Mouse (Mus musculus) myocyte (in vitro differentiated cells): Measurements from ENCODE around the gene Tspan7.

ENCODE experiments used
- CEBPB ChIP-seq: IDR thresholded peaks from 2 replicates; pipeline ENCODE4 v1.6.1; 2011; ENCODE audit warnings: mild to moderate bottlenecking, moderate library complexity; ENCODE audit not compliant: poor library complexity, insufficient read depth, severe bottlenecking
- MAX ChIP-seq: IDR thresholded peaks from one replicate; pipeline ENCODE4 v1.6.1; 2011; ENCODE audit warnings: low read depth, mild to moderate bottlenecking, control low read depth
- MYOD1 ChIP-seq, 3 experiments: IDR thresholded peaks; one replicate each; pipeline ENCODE4 v1.6.1; 2011; ENCODE audit warnings: control low read depth in 2 of 3, low read depth in 2 of 3, mild to moderate bottlenecking in 2 of 3, moderate library complexity in 1 of 3; ENCODE audit not compliant: insufficient read length in 2 of 3, control insufficient read depth in 1 of 3
- POLR2A ChIP-seq: IDR thresholded peaks from one replicate; pipeline ENCODE4 v1.6.1; 2011; ENCODE audit warnings: low read depth, mild to moderate bottlenecking, control low read depth, moderate library complexity; ENCODE audit not compliant: insufficient read length
- POLR2AphosphoS2 ChIP-seq: IDR thresholded peaks from one replicate; pipeline ENCODE4 v1.6.1; 2011; ENCODE audit warnings: low read depth, control low read depth; ENCODE audit not compliant: insufficient read length
- USF1 ChIP-seq: IDR thresholded peaks from one replicate; pipeline ENCODE4 v1.6.1; 2011; ENCODE audit warnings: low read depth, mild to moderate bottlenecking, control low read depth, moderate library complexity

GRCm38 (mm10) chrX:10556899-10557298 is 71.9 kb downstream of the Tspan7 start:
- TF ChIP-seq MAX (no peak), POLR2AphosphoS2 (no peak), CEBPB (no peak), MYOD1 (IDR thresholded peaks at IDR 0.05; ENCODE audit: control insufficient read depth in 1 of 3, insufficient read length in 2 of 3, low read depth in 2 of 3) (no peak), USF1 (no peak), POLR2A (no peak)
